Mouse (Mus musculus): ENCODE measurements around the gene Mybpc2.

Mybpc2 gene

DNA sequence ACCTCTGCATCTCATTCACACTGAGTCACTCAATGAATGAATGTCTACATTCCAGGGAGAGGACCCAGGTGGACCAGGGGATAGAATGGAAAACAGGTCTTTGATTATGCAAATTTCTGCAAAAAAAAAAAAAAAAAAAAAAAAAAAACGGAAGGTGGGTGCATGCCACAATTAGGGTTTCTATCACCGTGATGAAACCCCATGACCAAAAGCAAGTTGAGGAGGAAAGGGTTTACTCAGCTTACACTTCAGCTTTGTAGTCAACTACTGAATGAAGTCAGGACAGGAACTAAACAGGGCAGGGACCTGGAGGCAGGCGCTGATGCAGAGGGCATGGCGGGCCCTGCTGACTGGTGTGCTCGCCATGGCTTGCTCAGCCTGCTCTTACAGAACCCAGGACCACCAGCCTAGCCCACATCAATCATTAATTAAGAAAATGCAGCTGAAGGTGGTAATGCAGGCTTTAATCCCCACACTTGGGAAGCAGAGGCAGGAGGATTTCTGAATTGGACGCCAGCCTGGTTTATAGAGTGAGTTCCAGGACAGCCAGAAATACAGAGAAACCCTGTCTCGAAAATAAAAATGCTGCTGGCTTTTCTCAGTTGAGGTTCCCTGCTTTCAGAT lies 38.8 kb downstream of the Mybpc2 start:
- DNase-seq (ENCODE audit: low spot score in 2 of 2): no peak

DNA sequence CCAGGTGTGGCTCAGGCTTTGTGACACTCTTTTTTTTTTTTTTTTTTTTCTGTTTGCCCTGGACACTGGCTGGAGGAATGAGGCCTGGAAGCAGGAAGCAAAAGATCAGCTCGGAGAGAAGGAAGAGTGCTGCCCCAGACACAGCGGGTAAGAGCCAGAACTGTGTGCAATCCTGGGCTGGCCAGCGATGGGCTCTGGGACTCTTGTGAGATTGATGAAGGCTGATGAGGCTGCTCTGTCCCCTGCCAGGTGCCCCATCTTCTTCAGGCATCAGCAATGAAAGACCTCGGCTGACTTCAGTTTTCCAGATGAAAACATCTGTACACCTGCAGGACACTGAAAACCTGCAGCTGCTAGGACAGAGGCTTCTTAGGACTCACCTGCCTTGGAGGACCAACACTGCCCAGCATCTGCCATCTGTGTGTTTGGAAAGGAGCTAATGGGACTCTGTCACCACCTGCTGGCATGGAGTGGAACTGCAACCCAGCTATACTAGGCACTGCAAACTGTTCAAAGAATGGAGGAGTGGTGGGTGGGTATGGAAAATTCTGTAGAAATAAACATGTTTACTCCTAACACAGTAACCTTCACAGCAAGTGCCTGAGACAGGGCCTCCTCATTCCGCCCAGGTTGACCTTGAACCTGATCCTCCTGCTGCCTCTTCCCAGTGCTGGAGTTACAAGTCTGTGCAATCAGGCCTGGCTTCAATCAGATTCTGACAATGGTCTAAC lies 39.5 kb downstream of the Mybpc2 start:
- peak; percentile 80 to 87 for DNase-seq (ENCODE audit: low spot score in 2 of 2)

DNA sequence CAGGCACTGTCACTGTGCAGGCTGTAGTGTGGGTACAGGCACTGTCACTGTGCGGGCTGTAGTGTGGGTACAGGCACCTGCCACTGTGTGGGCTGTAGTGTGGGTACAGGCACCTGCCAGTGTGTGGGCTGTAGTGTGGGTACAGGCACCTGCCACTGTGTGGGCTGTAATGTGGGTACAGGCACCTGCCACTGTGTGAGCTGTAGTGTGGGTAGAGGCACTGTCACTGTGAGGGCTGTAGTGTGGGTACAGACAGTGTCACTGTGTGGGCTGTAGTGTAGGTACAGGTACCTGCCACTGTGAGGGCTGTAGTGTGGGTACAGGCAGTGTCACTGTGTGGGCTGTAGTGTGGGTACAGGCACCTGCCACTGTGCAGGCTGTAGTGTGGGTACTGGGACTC lies 40.3 kb downstream of the Mybpc2 start:
- no peak for DNase-seq (ENCODE audit: low spot score in 2 of 2)

DNA sequence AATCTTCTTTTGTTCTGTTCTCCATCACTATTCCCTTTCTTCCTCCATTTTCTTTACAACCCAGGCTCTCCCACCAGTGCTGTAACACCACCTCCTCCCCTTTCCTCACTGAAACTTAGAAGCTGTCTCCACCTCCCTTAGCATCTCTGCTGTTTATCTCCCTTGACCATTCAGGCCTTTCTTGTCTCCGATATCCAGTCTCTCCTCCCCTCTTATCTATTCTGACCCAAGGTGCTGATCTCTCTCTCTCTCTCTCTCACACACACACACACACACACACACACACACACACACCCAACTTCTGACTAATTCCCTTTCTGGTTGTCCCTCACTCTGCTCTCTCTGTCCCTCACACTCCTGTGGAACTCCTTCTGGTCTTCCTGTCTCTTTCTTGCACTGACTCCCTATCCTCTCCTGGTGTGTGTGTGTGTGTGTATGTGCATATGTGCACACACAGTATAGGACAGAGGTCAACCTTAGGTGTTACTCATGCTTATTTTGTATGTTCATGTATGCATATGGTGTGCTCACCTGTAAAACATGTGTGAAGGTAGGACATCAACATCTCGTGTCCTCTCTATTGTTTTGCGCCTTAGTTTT lies 41.5 kb downstream of the Mybpc2 start:
- no peak for DNase-seq (ENCODE audit: low spot score in 2 of 2)

DNA sequence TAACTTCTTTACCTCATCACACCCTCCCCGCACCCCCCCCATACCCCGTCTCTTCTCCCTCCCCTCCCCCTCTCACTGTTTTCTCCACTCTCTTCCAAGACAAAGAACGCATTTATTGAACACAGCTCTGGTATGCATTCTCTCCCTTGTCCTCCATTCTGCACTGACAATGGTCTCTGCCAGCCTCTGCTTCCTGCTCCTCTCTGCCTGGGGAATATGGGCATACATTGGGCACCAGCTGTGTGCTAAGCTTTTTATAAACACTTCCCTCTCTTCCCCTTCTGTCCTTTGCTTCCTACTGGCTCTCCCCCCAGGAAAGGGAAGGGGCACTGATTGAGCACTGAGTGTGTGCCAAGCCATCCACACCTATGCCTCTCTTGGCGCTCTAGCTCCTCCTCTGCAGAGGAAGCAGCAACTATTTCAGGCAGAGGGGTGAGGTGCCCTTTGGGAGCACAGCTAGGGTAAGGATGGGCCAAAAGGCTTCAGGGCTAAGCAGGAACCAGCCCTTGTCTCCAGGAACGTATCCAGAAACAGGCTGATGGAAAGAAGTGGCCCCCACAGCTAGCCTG lies 49.3 kb downstream of the Mybpc2 start:
- no peak for DNase-seq (ENCODE audit: low spot score in 2 of 2)

DNA sequence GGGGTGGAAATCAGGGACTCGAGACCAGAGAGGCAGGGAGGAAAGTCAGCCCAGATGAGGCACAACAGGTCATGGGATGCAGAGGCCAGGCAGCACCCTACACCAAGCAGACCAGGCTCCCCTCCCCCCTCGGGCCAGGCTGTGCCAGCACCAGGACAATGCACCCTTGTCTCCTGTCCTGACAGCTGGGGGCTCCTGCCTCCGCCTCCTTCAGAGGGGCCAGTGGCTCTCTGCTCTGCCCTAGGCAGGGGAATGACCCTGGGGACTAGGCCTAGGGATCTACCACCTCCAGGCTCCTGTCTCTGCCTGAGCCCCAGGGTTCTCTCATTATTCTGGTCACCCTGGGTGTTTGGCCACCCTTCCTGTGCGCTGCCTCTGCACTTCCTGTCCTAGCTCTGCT lies 50.0 kb downstream of the Mybpc2 start:
- DNase-seq (ENCODE audit: low spot score in 2 of 2): peak in 1 of 2 experiments; percentile 18

DNA sequence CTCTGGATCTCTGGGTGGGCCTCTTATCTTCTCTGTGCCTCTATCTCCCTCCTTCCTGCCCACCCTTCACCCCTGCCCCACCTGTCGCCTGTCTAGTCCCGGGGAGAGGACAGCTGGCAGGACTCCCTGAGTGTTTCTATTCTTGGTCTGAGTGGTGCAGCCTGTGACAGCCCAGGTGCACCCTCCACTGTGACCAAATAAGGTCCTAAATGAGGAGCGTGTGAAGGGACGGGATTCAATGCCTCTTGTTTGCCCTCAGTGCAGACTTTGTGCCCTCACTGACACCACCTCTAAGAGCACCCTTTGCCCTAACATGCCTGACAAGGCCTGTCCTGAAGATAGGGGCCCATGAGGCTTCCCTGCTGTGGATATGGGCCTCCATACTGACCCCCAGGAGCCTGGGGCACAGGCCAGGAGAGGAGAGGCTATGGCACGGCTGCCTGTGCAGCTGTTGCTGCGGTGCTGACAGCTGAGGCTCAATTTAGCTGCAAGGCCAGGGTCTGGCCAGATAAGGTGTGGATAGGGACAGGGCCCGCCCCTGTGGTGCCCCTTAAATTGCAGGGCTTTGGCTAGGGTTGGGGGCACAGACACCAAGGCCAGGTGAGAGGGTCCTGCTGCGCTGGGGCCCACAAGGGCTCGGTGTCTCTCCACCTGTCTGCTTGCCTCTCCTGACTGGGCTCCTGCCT lies 51.4 kb downstream of the Mybpc2 start:
- peak in 1 of 2 experiments; percentile 16 for DNase-seq (ENCODE audit: low spot score in 2 of 2)

DNA sequence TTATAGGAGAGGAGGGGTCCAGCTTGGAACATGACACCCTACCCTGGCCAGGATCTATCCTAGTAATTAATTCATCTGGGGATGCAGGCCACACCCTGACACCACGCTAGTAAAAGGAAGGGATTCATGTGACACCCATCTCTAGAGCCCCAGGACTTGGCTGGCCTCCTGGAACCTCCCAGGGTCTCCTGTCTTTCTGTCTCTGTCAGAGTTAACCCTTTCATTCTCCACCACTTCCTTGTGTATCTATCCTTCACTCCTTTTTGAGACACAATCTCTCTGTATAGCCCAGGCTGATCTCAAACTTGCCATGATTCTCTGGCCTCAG lies 51.9 kb downstream of the Mybpc2 start:
- DNase-seq (ENCODE audit: low spot score in 2 of 2): no peak

DNA sequence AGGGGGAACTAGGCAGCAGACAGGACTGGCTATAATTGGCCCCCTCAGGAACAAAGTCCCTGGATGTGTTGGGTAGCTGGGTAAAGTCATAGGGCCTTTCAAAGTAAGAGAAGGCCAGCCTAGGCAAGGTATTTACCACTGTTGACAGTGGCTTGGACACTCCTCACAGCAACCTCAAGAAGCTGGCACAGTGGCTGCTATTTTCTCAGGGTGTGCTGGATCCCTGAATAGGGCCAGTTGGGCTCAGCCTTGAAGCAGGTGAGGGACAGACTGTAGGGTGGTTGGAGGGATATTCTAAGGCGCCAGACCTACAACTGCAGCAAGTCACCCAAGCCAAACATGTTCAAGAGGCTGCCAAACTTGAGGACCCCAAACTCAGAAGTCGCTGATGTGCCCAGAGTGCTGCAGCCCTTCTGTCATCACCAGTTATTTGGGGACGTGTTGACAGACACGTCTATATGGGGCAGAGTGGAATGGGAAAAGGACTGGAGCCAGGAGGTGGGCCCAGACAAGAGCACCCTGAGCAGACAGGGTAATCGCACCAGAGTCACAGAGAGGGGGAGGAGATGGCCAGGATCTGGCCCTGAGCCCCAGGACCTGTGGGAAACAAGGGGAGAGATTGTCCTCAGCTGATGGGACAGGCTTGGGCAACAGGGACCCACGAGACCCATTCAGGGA lies 52.4 kb downstream of the Mybpc2 start:
- no peak for DNase-seq (ENCODE audit: low spot score in 2 of 2)

DNA sequence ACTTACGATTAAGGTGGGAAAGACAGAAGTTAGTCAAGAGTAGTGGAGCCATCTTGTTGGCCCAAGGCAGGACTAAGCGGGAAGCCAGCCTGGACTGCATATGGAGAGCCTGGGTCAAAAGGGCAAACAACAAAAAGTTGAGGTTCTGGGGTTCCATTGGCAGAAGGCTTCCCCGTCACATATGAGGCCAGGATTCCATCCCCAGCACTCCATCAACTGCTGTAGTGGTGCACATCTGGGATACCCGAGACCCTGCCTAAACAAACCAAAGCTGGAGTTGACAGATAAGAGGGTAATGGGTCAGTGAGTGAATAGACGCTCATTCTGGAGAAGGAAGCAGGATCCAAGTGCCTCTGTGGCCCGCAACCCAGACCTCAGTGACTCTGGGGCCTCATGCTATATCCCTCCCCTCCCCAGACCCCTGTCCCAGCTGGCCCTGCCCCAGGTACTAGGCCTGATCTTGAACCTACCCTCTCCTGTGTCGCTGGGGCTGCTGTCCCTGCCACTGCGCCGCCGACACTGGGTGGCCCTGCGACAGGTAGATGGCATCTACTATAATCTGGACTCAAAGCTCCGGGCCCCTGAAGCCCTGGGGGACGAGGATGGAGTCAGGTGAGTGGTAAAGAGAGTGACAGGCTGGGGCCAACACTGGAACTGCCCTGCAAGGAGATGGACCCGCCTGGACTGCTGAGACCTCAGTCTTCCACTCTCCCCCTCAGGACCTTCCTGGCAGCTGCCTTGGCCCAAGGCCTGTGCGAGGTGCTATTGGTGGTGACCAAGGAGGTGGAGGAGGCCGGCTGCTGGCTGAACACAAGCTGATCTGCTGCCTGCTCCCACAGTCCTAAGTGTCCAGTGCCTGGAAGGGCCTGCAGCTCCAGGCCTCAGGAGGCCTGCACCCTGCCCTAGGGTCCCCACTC lies 53.5 kb downstream of the Mybpc2 start:
- DNase-seq (ENCODE audit: low spot score in 2 of 2): peak in 1 of 2 experiments; percentile 20

DNA sequence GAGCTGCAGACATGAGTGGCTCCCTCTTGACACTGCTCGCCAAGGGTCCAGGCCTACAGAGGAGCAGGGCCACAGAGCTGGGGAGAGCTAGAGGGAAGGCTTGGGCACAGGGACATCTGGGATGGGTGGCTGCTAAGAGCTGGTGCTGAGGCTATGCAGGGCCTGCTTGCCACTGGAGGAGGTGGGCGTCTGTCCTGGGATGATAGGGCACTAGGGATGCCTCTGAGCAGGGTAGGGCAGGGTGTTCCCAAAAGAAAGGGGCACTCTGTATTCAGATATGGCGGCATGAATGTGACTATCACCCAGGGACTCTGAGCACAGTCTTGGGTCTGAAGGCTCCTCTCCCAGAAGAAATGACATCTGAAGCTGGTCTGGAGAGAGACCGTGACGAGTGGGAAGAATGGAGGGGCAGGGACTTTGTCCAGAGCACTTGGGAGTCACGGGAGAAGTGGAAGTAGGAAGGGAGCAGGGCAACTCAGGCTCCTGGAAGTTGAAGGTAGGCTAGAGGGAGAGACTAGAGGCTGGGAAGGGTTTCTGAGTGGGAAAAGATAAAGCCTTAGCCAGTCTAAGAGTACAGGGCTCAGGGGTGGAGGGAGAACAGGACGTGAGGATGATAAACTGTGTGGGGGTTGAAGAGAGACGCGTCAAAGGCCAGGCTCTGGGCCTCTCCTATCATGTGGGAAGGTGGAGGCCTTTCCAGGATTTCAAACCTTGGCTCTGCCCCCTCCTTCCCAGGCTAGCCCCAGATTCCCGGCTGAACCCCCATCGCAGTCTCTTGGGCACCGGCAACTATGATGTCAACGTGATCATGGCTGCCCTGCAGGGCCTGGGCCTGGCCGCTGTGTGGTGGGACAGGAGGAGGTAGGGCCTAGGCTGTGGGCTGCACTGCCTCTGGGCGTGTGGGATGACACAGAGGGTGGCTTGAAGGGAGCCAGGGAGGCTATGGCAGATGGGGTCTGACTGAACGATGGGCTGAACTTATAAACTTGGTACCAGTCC lies 54.5 kb downstream of the Mybpc2 start:
- DNase-seq (ENCODE audit: low spot score in 2 of 2): peak; percentile 64 to 65

DNA sequence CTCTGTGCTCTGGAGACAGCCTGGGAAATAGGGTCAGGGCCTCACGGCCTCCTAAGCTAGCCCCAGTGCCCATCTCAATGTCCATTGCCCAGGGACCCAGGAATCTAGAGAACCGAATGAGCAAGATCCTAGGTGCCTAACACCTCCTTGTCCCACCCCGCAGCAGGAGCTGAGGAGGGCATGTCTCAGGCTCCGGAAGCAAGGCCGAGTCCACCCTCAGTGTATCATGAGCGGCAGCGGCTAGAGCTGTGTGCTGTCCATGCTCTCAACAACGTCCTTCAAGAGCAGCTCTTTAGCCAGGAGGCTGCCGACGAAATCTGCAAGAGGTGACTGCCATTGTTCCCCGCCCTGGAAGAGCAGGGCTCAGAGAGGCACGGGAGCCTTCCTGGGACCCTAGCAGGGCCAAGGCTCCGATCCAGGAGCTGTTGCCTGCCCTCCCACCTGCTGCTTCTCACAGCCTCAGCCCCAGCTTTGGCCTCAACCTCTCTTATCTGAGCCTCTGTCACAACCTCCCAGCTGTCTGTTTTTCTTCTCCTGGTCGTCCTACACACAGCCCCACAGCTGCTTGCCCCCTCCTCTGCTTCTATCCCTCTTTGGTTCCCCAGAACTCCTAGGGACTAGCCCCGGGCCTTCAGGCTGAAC lies 55.7 kb downstream of the Mybpc2 start:
- peak; percentile 37 to 55 for DNase-seq (ENCODE audit: low spot score in 2 of 2)

DNA sequence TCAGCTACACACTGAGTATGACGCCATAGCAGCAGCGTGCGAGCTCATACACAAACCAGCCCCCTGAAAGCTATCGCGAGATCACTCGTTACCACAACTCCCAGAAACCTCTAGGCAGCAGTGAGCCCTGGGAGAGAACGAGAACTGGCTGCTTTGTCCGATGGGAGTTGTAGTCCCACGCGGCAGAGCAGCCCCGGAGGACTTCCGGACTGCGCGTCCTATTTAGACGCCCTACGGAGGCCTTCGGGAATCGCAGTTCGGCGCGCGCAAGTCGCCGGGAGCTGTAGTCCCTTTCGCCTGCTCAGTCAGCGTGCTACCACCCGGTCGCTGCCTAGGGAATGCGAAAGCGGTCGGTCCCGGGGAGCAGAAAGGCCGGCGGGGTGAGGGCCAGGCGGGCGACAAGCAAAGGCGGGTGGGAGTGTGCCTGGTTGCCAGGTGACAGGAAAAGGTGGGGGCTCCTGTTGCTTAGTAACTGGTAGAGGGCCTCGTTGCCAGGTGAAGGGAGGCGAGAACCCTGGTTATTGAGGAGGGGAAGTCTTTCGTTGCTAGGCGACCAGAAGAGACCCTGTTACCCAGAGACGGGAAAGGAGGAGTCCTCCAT lies 56.5 kb downstream of the Mybpc2 start, which contains the start of gene Josd2:
Gene Josd2 (plus strand): TSS at position 170 of the 601 bp plus-strand sequence.
- DNase-seq (ENCODE audit: low spot score in 2 of 2): peak; percentile 85 to 92

DNA sequence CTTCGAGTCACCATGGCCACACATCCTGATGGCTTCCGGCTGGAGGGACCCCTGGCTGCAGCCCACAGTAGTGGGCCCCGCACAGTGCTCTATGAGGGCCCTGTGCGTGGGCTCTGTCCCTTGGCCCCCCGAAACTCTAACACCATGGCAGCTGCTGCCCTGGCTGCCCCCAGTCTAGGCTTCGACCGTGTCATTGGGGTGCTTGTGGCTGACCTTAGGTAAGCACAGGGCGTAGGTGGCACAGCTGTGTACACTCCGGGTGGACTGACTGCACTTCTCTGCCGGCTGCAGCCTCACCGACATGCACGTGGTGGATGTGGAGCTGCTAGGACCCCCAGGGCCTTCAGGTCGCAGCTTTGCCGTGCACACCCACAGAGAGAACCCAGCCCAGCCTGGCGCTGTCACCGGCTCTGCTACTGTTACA lies 57.6 kb downstream of the Mybpc2 start:
- peak in 1 of 2 experiments; percentile 26 for DNase-seq (ENCODE audit: low spot score in 2 of 2)

DNA sequence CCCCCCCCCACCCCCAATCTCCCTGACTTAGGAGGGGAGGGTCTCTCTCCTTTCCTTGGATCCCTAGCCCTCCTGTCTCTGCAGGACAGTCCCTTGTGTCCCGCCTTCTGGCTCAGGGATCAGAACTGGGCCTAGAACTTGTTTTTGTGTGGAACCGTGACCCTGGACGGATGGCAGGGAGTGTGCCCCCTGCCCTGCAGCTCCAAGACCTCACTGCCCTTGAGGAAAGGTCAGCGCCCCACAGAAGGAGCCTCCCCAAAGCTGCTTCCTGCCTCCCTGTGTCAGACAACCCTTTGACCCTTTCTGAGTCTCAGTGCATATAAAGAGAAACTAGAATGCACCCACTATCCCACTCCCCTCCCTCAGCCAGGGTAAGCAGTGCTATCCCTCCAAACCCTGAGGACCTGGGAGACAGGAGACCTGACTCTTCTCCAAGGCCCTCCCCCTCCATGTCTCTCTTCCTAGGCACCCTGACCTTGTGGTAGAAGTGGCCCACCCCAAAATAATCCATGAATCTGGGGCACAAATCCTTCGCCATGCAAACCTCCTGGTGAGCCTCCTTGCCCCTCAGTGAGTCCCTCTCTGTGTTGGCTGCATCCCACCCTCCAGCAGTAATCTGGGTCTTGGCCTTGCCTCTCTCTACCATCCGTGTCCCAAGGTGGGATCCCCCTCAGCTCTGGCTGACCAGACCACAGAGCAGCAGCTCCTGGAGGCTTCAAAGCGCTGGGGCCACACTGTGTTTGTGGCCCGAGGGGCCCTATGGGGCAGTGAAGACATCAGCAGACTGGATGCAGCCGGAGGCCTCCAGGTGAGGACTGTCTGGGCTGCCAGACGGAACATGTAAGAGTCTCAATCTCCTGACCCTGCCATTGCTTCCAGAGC lies 58.2 kb downstream of the Mybpc2 start:
- DNase-seq (ENCODE audit: low spot score in 2 of 2): no peak

DNA sequence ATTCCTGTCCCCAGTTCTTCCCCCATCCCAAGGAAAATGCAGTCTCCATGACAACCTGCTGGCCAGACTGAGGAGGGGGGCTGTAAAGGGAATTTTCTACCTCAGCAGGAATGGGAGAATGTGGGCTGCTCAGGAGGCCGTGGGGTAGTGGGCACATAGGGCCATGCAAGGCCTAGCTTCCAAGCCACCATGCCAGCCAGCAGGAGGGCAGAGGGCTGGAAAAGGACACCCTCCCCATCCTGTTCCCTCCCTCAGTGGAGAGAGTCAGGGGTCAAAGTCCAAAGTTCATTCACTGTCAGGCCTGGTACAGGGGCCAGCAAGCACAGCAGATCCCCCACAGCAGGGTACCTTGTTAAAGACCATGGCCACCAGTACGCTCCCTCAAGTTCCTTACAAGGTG lies 59.3 kb downstream of the Mybpc2 start, which contains the start of gene Aspdh:
Gene Aspdh (plus strand): TSS at position 281 of the 400 bp plus-strand sequence.
- no peak for DNase-seq (ENCODE audit: low spot score in 2 of 2)

DNA sequence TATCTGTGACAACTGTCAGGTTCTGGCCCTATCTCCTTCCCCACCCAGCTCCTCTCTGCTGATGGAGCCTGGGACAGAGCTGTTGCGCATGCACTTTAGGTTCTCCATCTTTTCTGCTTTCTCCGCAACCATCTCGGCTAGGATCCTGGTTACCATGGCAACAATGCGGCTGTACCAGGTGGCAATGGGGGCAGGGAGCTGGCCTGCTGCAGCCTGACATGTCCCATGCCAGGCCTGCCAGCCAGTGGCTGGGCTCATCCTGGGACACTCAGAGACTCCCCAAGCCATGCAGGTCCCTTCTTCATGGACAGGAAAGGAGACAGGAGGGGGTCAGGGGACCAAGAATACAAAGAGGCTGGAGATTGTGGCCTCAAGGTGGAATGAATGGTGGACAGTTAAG lies 59.9 kb downstream of the Mybpc2 start:
- no peak for DNase-seq (ENCODE audit: low spot score in 2 of 2)

Data from spleen, postnatal 10 days (tissue).